Mouse (Mus musculus) 3134 (cell line): ENCODE data around the gene Megf9.

ENCODE experiments used
- DNase-seq: peaks from one replicate; pipeline ENCODE4 v3.0.0-alpha.2; 2011; ENCODE audit warnings: low spot score; ENCODE audit not compliant: insufficient read length; ENCODE audit errors: extremely low read depth

Megf9 gene

GRCm38 (mm10) chr4:70451750-70452149 lies 83.0 kb downstream of the Megf9 start:
- peak; percentile 1 for DNase-seq

DNA sequence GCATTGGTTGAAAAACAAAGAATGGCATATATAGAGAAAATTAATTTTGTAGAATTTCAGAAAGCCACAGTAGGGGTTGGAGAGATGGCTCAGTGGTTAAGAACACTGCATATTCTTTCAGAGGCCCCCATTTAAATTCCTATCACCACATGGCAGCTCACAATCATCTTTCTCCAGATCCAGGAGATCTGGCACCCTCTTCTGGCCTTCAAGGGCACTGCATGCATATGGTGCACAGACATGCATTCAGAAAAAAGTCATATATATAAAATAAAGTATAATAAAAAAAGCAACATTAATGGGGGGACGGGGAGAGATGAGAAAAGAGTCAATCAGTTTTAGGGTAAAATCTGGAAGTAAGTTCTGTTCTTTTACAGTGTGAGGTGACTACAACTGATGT lies 85.1 kb downstream of the Megf9 start:
- DNase-seq: no peak

DNA sequence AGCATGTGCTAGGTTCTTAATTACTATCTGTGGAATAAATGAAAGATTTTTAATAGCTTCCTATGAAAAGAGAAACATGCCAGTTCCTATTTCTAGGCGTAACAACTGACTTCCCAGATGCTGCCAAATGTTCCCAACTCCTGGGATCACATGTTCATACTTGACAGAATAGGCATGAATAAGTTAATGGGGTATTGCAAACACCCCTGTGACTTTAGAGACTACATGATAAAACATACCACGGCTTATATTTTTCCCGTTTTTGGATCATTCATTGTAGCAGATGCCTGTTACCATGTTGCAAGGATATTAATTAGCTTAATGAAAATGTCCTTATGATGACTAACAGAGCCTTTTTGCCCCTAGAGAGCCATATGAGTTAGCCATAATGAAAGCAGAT lies 88.0 kb downstream of the Megf9 start:
- DNase-seq: no peak

DNA sequence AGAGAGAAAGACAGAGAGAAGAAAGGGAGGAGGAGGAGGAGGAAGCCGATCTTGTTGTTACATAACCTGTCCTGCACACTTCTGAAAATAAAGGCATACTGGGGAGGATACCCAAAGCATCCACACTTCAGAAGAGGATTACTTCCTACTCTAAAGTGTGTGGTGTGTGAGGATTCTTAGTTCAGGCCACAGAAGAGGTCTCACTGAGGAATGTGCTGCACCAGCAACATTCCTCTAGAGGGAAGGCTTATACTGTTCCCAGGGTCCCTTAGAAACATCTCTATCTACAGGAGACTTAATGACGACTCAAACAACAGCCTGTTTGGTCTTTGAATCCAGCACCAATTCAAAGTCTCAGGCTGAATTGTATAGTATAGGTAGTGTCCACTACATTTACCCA lies 114.6 kb downstream of the Megf9 start:
- no peak for DNase-seq

DNA sequence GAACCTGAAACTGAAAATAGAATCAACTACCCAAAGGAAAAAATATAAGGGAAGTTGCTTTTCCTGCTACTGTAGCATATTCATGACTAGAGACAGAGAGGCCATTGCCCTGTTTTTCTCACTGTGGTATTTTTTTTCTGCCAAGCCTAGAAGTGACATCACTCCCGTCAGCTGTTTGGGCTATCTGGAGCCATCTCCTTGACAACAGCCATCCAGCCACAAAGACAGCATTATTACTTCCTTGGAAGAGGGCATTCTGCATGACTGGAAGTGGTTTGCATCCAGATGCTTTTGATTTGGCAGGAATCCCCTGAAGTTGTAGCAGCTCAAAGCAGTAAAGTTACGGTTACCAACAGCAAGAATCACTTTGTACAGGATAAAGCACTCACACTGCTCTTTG lies 122.7 kb downstream of the Megf9 start:
- peak; percentile 60 for DNase-seq

DNA sequence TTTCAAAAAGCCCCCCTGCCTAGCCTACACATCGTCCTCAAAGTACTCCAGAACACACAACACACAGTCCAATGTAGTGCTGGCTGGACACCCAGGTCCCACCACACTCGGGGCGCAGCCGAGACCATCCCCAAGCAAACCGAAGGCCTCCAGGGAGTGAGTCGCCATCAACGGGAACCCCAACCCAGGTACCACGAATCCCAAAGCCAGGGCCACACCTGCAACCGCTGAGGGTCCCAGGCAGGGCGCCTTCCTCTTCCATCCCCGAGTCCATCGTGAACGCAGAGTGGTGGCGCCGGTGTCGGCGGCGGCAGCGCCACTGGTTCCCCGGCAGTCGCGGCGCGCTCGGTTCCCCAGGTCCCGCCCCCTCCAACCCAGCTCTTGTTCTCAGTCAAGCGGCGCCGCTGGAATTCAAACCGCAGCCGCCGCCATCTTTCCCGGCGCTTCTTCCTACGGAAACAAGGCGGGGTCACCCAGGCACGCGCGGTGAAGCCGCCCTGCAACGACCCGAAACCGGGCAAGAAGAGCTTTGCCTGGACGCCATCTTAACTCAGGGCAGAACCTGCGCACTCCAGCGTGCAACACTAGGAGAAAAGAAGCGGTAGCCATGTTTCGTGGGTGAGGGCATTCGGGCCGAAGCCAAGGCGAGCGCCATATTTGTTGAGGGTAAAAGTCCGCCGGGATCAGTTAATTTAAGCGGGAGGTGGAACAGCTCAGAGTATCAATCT lies 124.6 kb downstream of the Megf9 start, which contains the start of gene Cdk5rap2:
Gene Cdk5rap2 (minus strand): TSS at position 450 of the 728 bp plus-strand sequence.
- DNase-seq: peak; percentile 99

- no peak for DNase-seq
Measured at GRCm38 (mm10) chr4:70409456-70409855, 125.3 kb downstream of the Megf9 start.

DNA sequence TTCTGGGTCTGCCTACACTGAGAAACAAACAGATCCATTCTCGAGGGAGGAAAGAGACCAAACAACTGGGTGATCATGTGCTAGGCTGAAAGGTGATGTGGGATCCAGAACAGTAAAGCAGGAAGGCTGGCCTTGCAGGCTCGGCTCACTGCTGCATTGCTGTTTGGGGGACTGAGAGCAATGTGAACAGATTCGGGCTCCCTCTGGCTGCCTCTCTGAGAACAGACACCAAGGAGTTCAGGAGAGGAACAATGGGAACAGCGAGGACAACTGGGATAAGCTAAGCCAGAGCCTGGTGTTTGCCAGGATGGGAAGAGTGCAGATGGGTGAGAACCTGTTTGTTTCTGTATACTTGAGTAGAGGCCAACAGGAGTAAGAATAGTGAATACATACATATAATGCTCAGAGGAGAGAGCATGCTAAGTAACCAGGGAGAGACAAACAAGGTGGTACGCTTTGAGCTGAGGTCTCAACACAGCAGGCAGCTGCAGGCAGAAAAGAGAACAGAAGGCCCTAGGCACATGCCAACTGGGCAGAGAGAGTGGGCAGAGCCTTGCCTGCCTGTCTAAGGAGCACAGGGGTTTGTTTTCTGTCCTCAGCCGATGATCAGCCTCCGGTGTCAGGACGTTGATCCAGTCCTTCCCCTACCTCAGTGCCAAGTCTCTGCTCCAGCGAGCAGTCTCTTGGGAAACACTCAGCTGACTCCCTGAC lies 132.5 kb downstream of the Megf9 start:
- DNase-seq: no peak

GRCm38 (mm10) chr4:70399476-70399875 lies 135.3 kb downstream of the Megf9 start:
- DNase-seq: no peak

- DNase-seq: no peak
Measured at GRCm38 (mm10) chr4:70399074-70399473, 135.7 kb downstream of the Megf9 start.

- no peak for DNase-seq
Measured at GRCm38 (mm10) chr4:70398088-70398487, 136.7 kb downstream of the Megf9 start.

DNA sequence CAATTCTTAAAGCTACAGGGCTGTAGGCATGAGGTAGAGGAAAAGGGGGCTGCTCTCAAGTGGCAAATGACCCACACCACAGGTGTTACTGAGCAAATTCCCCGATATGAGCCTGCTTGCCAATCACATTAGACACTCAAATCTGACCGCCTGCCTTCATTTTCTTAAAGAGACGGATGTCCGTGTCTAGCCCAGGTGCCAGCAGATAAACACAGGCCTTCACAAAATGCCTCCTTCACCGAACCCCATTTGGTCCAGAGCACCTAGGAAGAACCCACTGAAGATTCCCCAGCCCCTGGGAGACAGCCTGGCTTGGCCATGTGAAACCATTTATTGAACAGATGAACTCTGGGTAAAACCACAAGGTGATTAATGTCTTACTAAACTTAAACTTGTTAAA lies 138.1 kb downstream of the Megf9 start:
- DNase-seq: no peak

GRCm38 (mm10) chr4:70394736-70395135 lies 140.1 kb downstream of the Megf9 start:
- no peak for DNase-seq

GRCm38 (mm10) chr4:70391760-70392372 lies 142.9 kb downstream of the Megf9 start:
- DNase-seq: no peak

DNA sequence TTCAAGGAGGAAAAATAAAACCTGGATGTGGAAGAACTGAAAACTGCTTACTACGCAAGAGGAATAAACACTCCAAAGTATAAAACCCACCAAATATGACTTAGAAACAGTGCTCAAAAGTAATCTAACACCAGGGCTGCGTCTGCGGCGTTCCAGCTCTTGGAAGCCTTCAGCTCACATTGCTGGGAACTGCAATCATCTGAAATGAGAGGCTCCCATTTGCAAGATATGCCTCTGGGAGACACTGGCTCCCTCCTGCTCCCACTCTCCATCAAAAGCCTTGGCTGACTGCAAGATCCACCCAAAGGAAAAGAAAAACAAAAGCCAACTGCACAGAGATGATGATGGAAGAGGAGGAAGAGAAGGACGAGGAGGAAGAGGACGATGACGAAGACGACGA lies 143.7 kb downstream of the Megf9 start:
- DNase-seq: no peak

GRCm38 (mm10) chr4:70386206-70386605 lies 148.6 kb downstream of the Megf9 start:
- DNase-seq: no peak

GRCm38 (mm10) chr4:70377359-70377758 lies 157.4 kb downstream of the Megf9 start:
- no peak for DNase-seq
